Mouse (Mus musculus) small intestine, adult 2 months (tissue): ENCODE measurements at regions not wholly inside any gene's neighbourhood (a gene's known extent, or its start where the extent isn't known, plus 50 kb on each side); places are given as distances from the start of the nearest gene placed in this dataset.

Source experiments
- CTCF ChIP-seq: fragments of 200-500 bp; IDR thresholded peaks from 2 replicates; pipeline ENCODE4 v1.5.1; 2012; ENCODE audit warnings: low read depth, mild to moderate bottlenecking, control low read depth, inconsistent platforms, low read length, moderate library complexity, mixed read lengths; ENCODE audit not compliant: insufficient replicate concordance, insufficient read length; ENCODE audit errors: extremely low read depth
- POLR2A ChIP-seq: fragments of 200-500 bp; IDR thresholded peaks from 2 replicates; pipeline ENCODE4 v1.6.1; 2012; ENCODE audit warnings: low read depth, mild to moderate bottlenecking, control low read depth, inconsistent platforms, low read length, moderate library complexity

GRCm38 (mm10) chr6:49606626-49607158, 211.3 kb downstream of the Stk31 start:
- no peak for TF ChIP-seq CTCF
- no peak for TF ChIP-seq POLR2A
